Mouse (Mus musculus): ENCODE data around the gene Tle4.

Gene Tle4

DNA sequence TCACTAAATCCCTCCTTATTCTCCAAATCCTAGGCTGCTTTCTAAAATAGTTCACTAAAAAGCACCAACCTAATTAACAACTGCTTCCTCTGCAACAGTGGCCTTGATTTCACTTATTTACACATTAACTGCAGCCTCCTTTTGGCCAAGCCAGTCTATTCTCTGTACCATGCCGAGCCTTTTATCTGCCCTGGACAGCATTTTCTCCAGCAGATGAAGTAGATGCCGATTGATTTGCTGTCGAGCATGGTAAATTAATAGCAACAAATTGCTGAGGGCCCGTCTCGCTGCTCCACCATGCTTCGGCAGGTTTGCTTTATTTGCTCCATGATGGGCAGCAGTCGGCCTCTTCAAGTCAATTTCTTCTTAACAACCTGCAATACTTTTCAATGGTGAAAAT is 7.7 kb downstream of the Tle4 start:
- no peak for DNase-seq

DNA sequence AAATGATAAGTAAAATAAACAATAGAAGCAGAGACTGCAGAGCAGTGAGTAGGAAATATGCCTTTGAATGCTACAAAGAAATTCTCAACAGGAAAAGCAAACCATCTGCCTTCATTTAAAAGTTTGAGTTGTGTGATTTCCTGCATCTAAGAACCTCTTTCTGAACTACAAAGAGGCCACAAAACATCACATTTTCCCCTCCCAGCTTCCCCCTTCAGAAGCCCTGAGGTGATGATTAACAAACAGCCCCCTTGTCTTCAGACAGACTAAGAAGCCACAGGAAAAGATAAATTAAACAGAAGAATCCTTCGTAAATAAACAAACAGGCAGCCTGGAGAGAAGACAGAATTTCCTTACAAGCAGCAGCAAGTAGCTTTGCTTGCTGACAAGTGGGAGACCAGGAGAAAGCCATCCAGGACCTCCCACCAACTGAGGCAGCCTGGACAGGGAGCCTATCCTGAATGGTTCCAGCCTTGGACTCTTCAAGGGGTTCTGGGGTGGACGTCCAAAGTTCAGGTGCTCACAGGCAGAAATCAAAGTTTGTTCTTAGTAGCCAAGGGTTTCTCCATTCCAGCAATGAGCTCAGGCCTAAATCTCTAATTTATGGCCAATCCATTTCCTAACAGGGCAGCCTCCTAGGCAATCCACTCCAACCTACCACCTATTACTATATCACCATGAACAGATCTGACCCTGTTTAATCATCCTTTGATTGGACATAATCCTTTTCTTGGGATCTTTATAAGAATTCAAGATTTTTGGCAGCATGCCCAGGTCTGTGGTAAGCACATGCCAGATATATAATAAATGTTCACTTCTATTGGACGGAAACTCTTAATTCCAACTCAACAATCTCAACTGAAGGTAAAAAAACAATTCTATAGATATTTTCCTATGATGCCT is 9.4 kb downstream of the Tle4 start:
- DNase-seq: no peak

DNA sequence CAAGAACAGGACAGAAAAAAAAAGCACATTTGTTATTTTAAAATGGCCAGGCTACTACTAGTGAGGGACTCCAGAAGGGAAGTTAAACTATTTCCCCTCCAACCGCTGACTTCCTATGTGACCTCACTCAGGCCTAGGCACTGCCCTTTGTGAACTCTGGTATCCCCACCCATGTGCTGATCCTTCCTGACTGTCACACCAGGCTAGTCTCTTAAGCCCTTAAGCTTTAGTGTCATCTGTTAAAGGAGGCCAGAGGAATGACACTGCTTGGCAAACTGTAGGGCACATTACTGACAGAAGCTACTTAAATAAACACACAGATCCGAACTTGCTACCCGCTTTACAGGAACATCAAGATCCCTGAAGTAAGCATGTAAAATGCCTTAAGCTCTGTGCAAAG is 11.7 kb downstream of the Tle4 start:
- DNase-seq: peak; percentile 30 to 35

DNA sequence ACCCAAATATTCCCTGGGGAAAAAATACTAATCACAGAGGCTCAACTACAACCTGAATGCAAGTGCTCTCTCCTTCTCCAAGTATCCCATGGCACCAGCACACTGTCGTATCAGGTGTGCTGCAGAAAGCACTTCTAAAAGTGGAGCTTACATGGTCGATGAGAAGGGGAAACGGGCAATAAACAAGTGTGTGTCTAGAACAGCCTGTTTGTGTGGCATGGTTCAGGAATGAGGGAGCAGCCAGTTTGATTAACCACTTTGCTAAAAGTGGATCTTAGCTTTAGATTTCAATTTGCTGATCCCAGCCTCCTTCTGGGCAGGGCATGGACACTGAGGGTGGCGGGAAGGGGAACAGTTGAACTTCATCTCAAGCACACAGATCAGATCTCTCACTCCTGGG is 12.1 kb downstream of the Tle4 start:
- DNase-seq: no peak

DNA sequence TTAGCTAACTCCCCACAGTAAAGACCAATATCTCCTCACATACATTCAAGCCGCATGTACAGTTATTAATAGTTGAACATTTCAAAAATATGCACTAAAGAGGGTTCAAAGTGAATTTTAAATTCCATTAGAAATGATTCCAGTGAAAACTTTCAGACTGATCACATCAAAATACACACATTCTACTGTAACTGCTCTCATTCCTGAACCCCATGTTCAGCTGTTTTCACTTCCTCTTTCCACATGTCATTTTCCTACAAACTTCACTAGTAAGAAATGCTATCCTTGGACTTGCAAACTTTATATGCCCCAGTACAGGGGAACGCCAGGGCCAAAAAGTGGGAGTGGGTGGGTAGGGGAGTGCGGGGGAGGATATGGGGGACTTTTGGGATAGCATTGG is 12.6 kb downstream of the Tle4 start:
- no peak for DNase-seq

DNA sequence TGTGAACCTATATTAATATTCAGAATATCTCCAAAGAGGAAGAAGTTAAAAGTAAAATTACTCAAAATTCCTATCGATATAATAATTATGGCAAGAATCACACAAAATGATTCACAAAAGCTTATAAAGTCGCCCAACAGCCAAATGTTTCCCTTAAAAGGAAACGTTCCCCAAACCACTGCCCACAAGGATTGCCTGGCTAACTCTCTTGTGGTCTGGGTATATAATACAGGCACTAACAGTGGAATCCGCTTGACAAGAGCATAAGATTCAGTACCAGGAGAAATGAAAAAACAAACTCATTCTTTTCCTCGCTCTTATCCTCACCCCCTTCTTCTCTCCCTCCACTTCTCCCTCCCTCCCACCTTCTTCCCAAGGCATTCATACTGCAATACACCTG is 19.2 kb downstream of the Tle4 start:
- DNase-seq: no peak

DNA sequence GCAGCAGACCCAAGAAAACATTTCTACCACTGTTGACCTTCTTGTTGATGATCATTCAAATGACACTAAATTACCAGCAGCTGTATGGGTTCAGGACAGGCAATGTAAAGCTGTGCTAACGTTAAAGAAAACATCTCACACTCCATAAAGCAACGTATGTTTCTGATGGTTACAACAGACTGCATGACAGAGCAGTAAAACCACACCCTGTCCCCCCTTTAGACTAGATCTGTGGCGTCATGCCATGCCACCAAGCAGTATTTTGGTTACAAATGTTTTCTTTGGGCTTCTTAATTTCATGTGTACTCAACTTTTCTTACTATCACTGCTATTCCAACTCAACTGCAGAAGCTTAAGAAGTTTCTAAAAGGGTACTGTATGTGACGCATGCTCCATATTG is 19.8 kb downstream of the Tle4 start:
- DNase-seq: no peak

DNA sequence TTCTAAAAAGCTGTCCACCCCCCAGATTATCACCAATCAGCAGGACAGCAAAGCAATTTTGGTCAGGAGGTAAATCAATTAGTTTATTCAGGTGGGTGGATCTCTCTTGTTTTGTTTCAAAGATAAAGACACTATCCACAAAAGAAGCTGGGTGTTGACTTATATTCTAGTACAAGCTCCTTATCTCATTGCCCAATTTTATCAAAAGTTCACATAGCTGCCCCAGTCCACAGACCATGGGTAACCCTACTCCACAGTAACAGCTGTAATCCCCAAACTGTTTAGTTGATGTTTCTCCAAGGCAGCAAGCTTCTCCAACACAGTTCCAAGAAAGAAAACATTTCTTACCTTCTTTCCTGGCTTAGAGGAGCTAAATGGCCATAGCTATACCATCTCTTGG is 21.5 kb downstream of the Tle4 start:
- no peak for DNase-seq

DNA sequence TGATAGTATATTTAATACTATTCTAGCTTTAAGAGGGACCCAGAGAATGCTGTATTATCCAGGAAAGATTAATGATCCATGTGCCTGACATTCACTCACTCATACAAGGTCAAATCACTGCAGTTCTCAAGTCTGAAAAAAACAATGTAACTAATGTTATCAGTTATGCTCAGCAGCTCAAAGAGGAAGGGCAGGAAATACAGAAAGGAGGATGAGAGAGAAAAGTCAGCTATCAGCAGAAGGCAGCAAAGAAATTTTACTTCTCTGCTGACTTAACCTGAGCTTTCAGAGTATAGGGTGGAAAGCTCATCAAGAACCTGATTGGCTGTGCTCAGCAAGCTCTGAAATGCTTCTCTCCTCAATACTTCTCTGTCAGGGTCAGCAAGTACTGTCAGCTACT is 29.0 kb downstream of the Tle4 start:
- no peak for DNase-seq

DNA sequence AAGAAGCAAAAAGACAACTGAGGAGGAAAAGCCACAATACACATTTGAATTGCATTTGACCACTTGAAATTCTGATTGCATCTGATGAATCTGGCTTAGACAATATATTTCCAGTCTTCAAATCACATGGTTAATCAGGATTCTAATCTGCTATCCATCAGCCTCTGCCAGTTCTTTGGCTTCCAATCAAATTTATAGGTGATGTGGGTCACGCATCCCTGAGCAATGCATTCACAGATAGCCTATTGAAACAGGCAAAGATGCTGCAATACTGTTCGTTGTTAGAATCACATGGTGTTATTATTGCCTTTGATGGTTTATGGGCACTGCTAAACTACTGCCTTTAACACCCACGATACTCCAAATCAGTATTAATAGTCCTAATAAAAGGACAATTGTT is 30.8 kb downstream of the Tle4 start:
- no peak for DNase-seq

DNA sequence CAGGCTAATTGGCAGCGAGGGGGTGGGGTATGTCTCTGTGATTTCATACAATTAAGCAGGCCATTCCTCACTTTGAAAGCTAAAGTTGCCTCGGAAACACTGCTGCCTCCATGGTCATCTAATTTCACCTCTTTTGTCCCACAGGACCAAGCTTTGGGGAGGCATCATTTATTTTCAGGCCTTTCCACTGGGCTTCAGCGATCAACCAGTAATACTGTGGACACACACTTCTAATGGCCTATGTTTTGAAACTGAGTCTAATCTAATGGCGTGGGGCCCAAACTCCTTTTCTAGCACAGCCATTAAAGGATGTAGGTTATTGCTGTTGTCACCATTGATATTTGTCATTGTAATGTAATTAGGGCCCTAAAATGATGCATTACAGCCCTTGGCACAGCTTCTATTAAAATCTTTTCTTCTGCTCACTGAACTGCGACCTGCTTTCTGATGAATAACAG is 31.3 kb downstream of the Tle4 start:
- DNase-seq: no peak

DNA sequence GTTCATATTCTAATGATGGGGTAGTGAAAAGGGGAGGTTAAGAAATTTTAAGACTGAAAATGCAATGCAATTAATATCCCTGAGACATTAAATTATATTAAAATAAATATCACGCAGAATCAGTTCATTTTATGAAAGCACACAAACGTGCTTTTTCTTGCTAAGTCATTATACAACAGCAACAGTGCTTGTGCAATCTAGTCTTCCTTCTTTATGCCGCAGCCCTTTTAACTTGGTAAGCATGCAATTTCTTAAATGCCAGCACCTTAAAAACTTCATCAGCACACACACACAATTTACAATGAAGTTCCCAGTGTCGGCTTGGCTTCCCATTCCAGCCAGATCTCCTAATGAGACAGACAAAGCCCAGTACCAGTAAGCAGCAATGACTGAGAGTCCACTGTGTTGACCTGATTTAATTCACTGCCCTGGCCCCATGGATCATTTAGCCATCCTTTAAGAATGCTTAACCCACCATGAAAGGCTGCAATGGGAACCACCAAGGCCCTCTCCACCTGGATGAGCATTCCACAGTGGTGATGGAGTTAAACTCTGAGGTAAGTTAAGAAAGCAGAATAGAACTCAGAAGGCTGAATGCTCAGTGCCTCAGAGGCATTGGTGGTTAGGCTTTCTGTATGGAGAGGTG is 32.3 kb downstream of the Tle4 start:
- DNase-seq: no peak

DNA sequence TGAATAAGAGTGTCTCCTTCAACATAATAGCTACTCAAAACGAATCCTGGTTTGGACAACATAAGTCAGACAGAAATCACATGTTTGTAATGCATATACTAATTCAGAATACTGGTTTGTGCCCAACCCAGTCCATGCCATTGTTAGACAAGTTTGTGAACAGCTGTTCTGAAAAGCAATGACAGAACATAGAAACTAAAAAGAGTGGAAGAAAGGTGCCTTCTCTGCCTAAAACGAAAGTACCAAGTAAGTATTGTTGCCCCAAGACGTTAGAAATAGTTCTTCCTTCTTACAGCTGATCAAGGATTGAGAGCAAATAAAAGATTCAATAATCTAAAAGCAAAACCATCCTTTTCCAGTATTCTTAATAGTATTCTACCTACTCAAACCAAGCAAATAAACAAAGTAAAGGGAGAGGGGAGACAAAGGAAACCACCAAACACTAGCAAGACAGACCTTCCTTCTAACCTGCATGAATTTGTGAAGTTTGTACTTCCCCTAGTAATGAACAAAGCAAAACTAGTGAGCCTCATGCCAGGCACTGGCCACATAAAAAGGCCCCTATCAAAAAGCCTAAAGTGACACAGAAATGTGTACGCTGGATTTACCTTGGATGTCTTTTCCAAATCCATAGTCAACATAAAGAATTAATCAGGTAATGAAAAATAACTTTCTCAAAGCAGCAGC is 34.4 kb downstream of the Tle4 start:
- DNase-seq: no peak

DNA sequence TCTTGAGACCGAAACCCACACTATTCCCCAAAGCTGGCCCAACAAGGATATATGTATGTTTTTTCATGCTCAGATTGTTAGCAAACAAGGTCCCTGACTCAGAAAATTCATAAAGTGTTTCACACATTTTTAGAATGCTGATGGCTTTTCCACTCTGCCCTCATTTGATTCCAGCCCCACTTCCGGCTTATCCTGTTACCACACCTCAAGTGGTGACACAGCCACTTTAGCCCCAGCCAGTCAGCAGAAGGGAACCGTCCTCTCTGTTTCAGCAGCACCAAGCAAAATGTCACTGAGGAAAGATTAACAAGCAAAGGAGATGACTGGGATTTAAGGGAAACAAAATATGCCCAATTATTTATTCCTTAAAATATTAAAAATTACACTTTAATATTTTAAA is 50.0 kb downstream of the Tle4 start:
- no peak for DNase-seq

DNA sequence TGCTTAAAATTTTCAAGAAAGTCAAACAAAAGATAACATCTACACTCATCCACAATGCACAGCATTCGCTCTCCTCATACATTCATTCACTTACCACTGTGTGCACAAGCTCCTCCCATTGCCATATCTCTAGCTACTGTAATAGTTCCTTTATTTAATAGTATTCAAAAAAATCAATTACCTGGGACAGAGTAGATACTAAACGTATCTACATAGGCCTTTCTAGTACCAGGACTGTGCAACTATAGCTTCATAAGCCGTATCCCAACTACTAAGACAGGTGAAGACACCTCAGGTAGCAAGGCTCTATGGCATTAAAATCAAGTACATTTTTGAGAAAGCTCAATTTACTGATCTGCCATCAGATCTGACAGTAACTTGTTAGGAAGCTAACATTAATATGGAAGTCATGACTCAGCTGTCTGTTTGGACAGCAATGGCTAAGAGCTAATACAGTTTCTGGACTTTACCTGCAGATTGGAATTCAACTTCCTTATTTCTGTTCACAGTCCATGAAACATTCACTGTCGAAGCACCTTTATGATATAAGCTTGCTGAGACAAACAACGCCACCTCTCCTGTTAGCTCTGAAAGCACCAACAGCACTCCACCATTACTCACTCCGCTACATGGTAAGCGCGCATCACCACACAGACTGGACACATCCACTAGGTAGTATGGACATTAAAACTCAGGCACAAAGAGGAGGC is 50.6 kb downstream of the Tle4 start:
- DNase-seq: no peak

DNA sequence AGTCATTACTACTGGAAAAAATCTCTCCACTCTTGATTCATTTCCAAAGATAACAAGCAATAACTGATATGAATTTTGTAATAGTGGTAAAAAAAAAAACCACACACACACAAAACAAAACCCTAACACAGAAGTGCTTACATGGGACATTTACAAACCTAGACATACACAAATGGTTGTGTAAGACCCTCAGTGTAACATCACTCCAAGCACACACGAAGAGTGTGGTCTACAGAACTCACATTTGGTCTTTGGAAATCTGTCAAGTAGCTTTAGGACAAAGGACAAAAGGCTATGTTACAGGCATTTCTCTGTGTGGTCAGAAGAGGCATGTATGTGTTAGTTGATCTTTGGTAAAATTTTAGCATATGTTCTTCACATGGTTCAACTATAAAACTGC is 52.4 kb downstream of the Tle4 start:
- no peak for DNase-seq

DNA sequence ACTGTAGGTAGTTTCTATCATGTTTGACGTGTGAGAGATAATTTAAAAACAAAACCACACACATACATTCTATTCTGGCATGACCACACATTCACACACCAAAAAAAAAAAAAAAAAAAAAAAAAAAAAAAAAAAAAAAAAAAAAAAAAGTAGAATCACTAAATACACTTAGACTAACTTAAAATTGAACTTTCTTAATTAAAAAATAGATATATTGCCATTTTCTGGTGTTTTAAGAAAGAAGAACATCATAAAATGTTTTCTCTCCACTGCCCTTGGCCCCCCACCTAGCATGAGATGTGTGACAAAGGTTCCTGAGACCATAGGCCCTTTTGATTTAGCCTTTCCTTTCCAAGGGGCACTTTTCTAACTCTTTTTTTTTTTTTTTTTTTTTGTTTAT is 54.5 kb downstream of the Tle4 start:
- no peak for DNase-seq

DNA sequence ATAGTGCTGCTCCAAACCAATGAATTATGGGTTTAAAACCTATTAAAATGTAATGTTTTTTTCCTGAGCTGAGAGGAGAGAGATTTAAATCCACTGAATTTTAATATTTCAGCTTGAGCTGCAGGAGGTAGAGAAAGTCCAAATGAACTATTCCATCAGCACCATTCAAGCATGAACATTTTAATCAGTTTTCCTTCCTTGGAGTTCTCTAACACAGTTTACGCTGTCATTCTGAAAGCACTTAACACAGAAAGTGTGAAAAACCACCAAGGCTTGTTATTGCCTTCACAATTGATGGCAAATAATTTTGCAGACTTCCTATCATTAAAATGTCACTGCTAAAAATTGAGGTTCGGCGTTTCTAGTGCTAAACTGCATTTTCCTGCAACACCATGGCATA is 57.2 kb downstream of the Tle4 start:
- no peak for DNase-seq

DNA sequence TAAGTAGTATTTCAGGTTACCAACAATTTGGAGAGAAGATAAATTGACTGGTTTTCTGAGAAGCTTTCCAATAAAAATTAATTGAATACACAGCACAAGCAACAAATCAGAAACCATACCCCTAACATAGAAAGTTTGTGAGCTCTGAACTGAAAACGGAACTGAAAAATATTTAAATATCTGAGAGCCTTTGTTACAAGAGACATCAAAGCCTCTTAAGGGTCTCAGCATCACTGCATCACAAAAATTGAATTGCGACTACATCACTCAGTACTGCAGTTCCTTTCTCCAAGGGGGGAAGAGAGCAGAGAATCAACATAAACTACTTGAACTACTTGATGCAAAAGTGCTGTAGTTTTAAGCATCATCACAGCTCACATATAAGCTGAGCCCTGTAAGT is 61.2 kb downstream of the Tle4 start:
- DNase-seq: no peak

DNA sequence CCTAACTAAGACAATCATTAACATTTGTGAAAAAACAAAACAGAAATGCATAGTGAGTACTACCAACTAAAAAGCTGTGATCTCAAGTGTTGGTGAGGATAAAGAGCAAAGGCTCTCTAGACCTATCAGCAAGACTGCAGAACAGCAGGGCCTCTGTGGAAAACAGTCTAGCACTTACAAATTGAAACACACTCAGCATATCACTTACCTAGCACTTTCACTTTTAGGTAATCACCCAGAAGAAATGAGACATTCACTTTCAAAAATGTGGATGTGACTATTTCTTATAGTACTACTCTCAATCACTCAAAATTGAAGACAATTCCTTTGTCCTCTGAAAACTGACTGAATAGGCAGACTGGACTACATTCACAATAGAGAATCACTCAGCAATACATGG is 63.4 kb downstream of the Tle4 start:
- DNase-seq: no peak

DNA sequence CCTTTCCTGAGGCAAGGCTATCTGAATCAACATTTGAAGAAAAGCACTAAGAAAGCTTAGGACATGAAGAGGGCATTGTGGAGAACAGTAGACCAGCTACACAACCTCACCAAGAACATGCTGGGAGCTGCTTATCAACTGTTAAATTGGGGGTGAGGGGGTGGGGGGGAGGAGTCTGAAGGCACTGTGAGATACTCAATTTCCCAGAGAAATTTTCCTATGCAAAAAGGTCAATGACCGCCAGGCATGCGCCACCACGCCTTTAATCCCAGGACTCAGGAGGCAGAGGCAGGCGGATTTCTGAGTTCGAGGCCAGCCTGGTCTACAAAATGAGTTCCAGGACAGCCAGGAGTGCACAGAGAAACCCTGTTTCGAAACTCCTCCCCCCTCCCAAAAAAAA is 65.0 kb downstream of the Tle4 start:
- no peak for DNase-seq

DNA sequence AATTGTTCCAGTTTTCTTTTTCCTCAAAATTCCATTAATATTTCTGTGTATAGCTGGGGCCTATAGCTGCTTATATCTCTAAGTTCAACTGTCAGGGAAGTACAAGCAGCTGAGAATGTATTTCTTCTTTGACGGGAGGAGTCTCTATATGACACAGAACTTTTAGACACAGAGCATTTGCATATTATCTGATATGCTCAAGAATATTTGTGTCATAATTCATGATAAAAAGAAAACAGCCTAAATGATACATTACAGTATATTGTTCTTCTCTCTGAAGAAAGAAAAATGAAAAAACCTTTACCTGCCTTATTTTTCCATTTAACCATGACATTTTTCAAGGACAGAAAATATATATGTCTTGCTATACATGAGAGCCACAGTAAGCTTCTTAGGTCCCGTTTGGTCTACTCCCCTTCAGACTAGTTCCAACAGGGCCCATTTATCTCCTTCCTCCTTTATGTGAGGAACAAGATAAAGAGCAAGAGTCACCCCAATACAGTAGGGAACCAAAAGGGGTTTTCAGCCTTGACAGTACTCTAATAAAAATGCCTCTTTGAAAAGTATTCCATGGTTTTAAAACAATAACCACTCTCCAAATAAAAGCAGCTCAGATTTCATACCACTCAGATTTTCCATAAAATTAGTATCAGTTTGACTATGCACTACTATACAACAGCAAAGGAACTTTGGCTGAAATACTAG is 77.6 kb downstream of the Tle4 start:
- no peak for DNase-seq

DNA sequence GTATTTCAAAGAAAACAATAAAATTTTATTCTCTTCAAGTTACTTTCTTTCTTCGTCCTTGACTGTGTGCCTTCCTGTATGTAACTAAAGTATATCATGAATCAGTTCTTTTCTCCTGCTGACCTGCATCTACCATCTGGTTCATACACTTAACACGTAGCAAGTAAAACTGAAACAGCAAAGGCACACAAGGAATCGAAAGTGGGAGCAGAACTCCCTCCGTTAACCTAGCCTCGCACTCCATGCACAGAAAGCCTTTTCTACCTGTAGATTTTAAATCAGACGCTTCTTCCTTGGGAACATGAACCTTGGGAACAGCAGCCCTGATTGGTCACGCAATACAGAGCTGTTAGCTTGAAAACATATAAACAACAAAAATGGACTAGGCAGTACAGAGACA is 78.7 kb downstream of the Tle4 start:
- DNase-seq: no peak
